19 mouse cellular contexts compared by ENCODE assay signal in genomic region chr5:126223696-126224095, GRCm38 (mm10).
"Had no signal": no experiment of that assay in that cellular context is flagged by ENCODE, and none has a peak within 500 bp of the region (broad histone marks: within the 10 kb centered on the region; RNA-seq: fewer than 3 reads in every experiment).

No protein-coding gene starts in this region.

- H3K4me3 ChIP-seq: liver, embryonic 15.5 days; lung, embryonic 15.5 days; megakaryocyte, embryonic 14.5 days; midbrain, embryonic 13.5 days; midbrain, embryonic 15.5 days; neural tube, embryonic 12.5 days; stomach, embryonic 15.5 days had no signal

- H3K27me3 ChIP-seq: liver, embryonic 15.5 days; lung, embryonic 15.5 days; megakaryocyte, embryonic 14.5 days; midbrain, embryonic 13.5 days; midbrain, embryonic 15.5 days; neural tube, embryonic 12.5 days; stomach, embryonic 15.5 days had no signal

- H3K36me3 ChIP-seq: liver, embryonic 15.5 days; lung, embryonic 15.5 days; midbrain, embryonic 13.5 days; midbrain, embryonic 15.5 days; neural tube, embryonic 12.5 days; stomach, embryonic 15.5 days had no signal

- H3K27ac ChIP-seq: liver, embryonic 15.5 days; lung, embryonic 15.5 days; macrophage; midbrain, embryonic 13.5 days; midbrain, embryonic 15.5 days; neural tube, embryonic 12.5 days; stomach, embryonic 15.5 days; stomach, postnatal 0 days had no signal

- H3K9me3 ChIP-seq: liver, embryonic 15.5 days; lung, embryonic 15.5 days; midbrain, embryonic 13.5 days; midbrain, embryonic 15.5 days; neural tube, embryonic 12.5 days; stomach, embryonic 15.5 days had no signal

- DNase-seq: liver, postnatal 0 days; lung, adult 2 months; lung, postnatal 14 days; lung, postnatal 36 days; right cerebral cortex, adult 18-20 months; right cerebral cortex, postnatal 25 days; right cerebral cortex, postnatal 4 days; thymus, adult 2 months; thymus, postnatal 25 days; thymus, postnatal 4 days had no signal

- H3K4me1 ChIP-seq: liver, embryonic 15.5 days; lung, embryonic 15.5 days; megakaryocyte, embryonic 14.5 days; midbrain, embryonic 13.5 days; midbrain, embryonic 15.5 days; neural tube, embryonic 12.5 days; stomach, embryonic 15.5 days had no signal
